Mouse (Mus musculus) embryonic facial prominence, embryonic 12.5 days (tissue): ENCODE measurements around the gene AI467606. TPM values are rescaled to one million over a fixed set of nuclear protein-coding genes. Genes with fewer than 3 reads are reported as not detected.

Experiments
- ATAC-seq: fragments of 200-750 bp; cut with Nextera tagmentation; 2 replicates; pipeline ENCODE4 v1.8.0; 2017; ENCODE audit not compliant: insufficient number of reproducible peaks, insufficient read depth, low FRiP score, low TSS enrichment
- H3K27ac ChIP-seq: fragments of 300-500 bp; sonication (generic); 2 replicates; pipeline ENCODE4 v1.5.1; 2016; ENCODE audit warnings: mild to moderate bottlenecking
- H3K27me3 ChIP-seq: fragments of 300-500 bp; sonication (generic); 2 replicates; pipeline ENCODE4 v1.6.1; 2016; ENCODE audit warnings: mild to moderate bottlenecking, moderate library complexity
- H3K36me3 ChIP-seq: fragments of 300-500 bp; sonication (generic); 2 replicates; pipeline ENCODE4 v1.6.1; 2016; ENCODE audit warnings: mild to moderate bottlenecking
- H3K4me1 ChIP-seq: fragments of 300-500 bp; sonication (generic); 2 replicates; pipeline ENCODE4 v1.6.1; 2016
- H3K4me2 ChIP-seq: fragments of 300-500 bp; sonication (generic); replicated peaks from 2 replicates; pipeline ENCODE4 v1.6.1; 2016; ENCODE audit warnings: mild to moderate bottlenecking, moderate library complexity
- H3K4me3 ChIP-seq: fragments of 300-500 bp; sonication (generic); 2 replicates; pipeline ENCODE4 v1.5.1; 2016; ENCODE audit warnings: mild to moderate bottlenecking
- H3K9ac ChIP-seq: fragments of 300-500 bp; sonication (generic); 2 replicates; pipeline ENCODE4 v1.6.1; 2016; ENCODE audit warnings: mild to moderate bottlenecking, moderate library complexity
- H3K9me3 ChIP-seq: fragments of 300-500 bp; sonication (generic); 2 replicates; pipeline ENCODE4 v1.6.1; 2016; ENCODE audit warnings: mild to moderate bottlenecking, moderate library complexity
- WGBS: fragments of 180-500 bp; shearing (Covaris S2); methylation state at CpG from one replicate; pipeline ENCODE4 v1.1.7; 2016; 5-methylcytosine and 5-hydroxymethylcytosine counted together
- polyA plus RNA-seq: library from polyadenylated mRNA; unstranded; fragments of >200 nt; fragmentation: Nextera tagmentation; extraction: Ambion mirVana; gene quantifications from 2 replicates; pipeline ENCODE4 v1.2.1, GENCODE M21; 2016

Gene AI467606
- polyA plus RNA-seq, 1 experiment from 2014 or later, result 1.5 TPM

- Histone ChIP-seq H3K9ac (no peak overlapping the region), H3K4me2 (no peak overlapping the region), H3K9me3 (no peaks in the 10 kb centered on the region), H3K27ac (no peak overlapping the region), H3K27me3 (no peaks in the 10 kb centered on the region), H3K4me1 (peaks cover 6% of the 10 kb centered on the region; the same call in 1 of the 2 replicates), H3K36me3 (no peaks in the 10 kb centered on the region), H3K4me3 (no peak overlapping the region)
- WGBS, result 57% methylated on average over 11 of the region's 12 CpGs
- ATAC-seq, result no peak
Observed at GRCm38 (mm10) chr7:127113614-127114259, 22.6 kb downstream of the AI467606 start.

GRCm38 (mm10) chr7:127114920-127115319 is 23.8 kb downstream of the AI467606 start:
- H3K4me1 ChIP-seq, result peaks cover 9% of the 10 kb centered on the region; the same call in 1 of the 2 replicates
- no peaks in the 10 kb centered on the region for H3K27me3 ChIP-seq
- 77% methylated on average over 11 of the region's 11 CpGs for WGBS
- no peak overlapping the region for H3K4me3 ChIP-seq
- H3K27ac ChIP-seq, result no peak overlapping the region
- no peak overlapping the region for H3K4me2 ChIP-seq
- no peak for ATAC-seq
- no peak overlapping the region for H3K9ac ChIP-seq
- H3K36me3 ChIP-seq, result no peaks in the 10 kb centered on the region
- no peaks in the 10 kb centered on the region for H3K9me3 ChIP-seq

- Histone ChIP-seq H3K4me1 (peaks cover 15% of the 10 kb centered on the region), H3K27me3 (peaks cover 14% of the 10 kb centered on the region), H3K9me3 (no peaks in the 10 kb centered on the region), H3K4me3 (no peak overlapping the region), H3K36me3 (no peaks in the 10 kb centered on the region), H3K4me2 (no peak overlapping the region), H3K27ac (no peak overlapping the region), H3K9ac (no peak overlapping the region)
- WGBS, result 45% methylated on average over 11 of the region's 11 CpGs
- ATAC-seq, result no peak
Observed at GRCm38 (mm10) chr7:127116331-127116935, 25.3 kb downstream of the AI467606 start.

DNA sequence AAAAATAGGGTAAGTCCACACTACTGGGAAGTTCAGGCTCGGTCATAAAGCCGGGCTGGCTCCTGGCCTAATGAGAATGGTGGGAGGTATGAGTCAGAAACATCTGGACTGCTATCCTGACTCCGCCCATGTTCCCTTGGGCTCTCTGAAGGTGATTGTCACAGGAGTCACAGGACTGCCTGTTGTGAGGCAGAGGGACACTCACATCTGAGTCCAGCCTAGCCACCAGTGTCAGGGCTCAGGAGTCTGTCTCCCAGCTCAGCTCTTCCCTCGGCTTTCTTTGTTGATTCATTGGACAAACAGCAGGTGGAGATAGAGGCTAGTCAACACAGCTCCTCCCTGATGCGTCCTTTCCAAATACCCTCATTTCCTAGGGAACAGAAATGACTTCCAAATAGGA is 26.8 kb downstream of the AI467606 start:
- H3K4me2 ChIP-seq, result no peak overlapping the region
- H3K36me3 ChIP-seq, result no peaks in the 10 kb centered on the region
- no peak overlapping the region for H3K27ac ChIP-seq
- no peaks in the 10 kb centered on the region for H3K9me3 ChIP-seq
- H3K4me1 ChIP-seq, result peaks cover 18% of the 10 kb centered on the region
- H3K4me3 ChIP-seq, result no peak overlapping the region
- H3K27me3 ChIP-seq, result peaks cover 24% of the 10 kb centered on the region
- no peak for ATAC-seq
- H3K9ac ChIP-seq, result no peak overlapping the region
- WGBS, result 36% methylated on average over 5 of the region's 5 CpGs

GRCm38 (mm10) chr7:127118671-127119445 is 27.7 kb downstream of the AI467606 start:
- ATAC-seq, result no peak
- Histone ChIP-seq H3K36me3 (no peaks in the 10 kb centered on the region), H3K27me3 (peaks cover 24% of the 10 kb centered on the region), H3K4me2 (no peak overlapping the region), H3K9me3 (no peaks in the 10 kb centered on the region), H3K4me3 (no peak overlapping the region), H3K27ac (no peak overlapping the region), H3K4me1 (peaks cover 18% of the 10 kb centered on the region), H3K9ac (no peak overlapping the region)
- 47% methylated on average over 14 of the region's 14 CpGs for WGBS

DNA sequence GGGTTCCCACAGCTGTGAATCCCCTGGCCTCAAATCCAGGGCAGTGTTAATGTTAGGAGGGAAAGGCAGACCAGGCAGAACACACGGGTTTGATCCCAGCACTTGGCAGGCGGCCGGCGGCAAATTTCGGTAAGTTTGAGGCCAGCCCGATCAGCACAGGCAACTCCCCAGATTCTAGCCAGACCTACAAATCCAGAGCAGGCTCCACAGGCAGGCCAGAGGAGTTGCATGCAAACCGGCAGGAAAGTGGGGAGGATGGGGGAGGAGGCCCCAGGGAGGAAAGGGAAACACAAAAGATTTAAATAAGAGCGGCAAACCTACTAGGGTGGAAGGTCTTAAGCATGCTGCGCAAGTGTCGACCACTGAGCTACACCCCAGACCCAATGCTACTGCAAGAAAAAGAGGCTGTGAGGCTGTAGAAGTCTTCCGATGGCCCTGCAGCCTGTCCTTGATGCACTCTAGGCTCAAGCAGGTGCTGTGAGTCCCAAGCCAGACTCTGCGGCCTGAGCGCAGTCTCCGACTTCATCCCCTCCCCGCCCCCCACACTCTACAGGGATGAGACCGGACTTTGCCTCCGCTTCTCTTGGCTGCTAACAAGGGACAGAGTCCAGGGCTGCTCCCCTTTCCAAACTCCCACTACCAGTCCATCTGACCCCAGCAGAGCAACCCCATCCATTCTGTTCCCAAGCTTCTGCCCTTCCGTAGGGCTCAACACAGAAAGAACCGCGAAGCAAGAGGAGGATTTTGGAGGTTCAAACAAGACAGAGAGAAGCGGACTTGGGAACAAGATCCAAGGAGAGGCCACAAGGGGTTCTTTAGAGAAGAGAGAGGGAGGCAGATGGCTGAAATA is 30.1 kb downstream of the AI467606 start:
- Histone ChIP-seq H3K4me2 (peak overlapping the region; percentile 24), H3K9ac (peak overlapping the region; percentile 7), H3K4me1 (peaks cover 15% of the 10 kb centered on the region; the same call in 1 of the 2 replicates), H3K4me3 (no peak overlapping the region), H3K9me3 (peaks cover 4% of the 10 kb centered on the region; the same call in 1 of the 2 replicates), H3K36me3 (no peaks in the 10 kb centered on the region), H3K27me3 (peaks cover 24% of the 10 kb centered on the region), H3K27ac (0 out of 2 replicates have a peak overlapping the region, but pooled peaks have one; percentile 26)
- no peak for ATAC-seq
- WGBS, result 8% methylated on average over 21 of the region's 21 CpGs

- ATAC-seq, result no peak
- WGBS, result 7% methylated on average over 7 of the region's 7 CpGs
- peaks cover 15% of the 10 kb centered on the region; the same call in 1 of the 2 replicates for H3K4me1 ChIP-seq
- peak within 1 kb of the TSS; percentile 24 for H3K4me2 ChIP-seq
- peak within 1 kb of the TSS; percentile 7 for H3K9ac ChIP-seq
- peaks cover 4% of the 10 kb centered on the region; the same call in 1 of the 2 replicates for H3K9me3 ChIP-seq
- peaks cover 24% of the 10 kb centered on the region for H3K27me3 ChIP-seq
- no peak within 1 kb of the TSS for H3K4me3 ChIP-seq
- 0 out of 2 replicates have a peak within 1 kb of the TSS, but pooled peaks have one; percentile 26 for H3K27ac ChIP-seq
- no peaks in the 10 kb centered on the region for H3K36me3 ChIP-seq
Observed at GRCm38 (mm10) chr7:127121911-127122270, 30.7 kb downstream of the AI467606 start, which contains the start of gene Qprt. Gene Qprt (minus strand): TSS chr7:127122226.

GRCm38 (mm10) chr7:127129638-127130037 is 38.5 kb downstream of the AI467606 start:
- Histone ChIP-seq H3K27me3 (no peaks in the 10 kb centered on the region), H3K9ac (no peak overlapping the region), H3K4me1 (no peaks in the 10 kb centered on the region), H3K4me3 (no peak overlapping the region), H3K9me3 (no peaks in the 10 kb centered on the region), H3K36me3 (no peaks in the 10 kb centered on the region), H3K4me2 (no peak overlapping the region), H3K27ac (no peak overlapping the region)
- 15% methylated on average over 4 of the region's 4 CpGs for WGBS
- no peak for ATAC-seq

DNA sequence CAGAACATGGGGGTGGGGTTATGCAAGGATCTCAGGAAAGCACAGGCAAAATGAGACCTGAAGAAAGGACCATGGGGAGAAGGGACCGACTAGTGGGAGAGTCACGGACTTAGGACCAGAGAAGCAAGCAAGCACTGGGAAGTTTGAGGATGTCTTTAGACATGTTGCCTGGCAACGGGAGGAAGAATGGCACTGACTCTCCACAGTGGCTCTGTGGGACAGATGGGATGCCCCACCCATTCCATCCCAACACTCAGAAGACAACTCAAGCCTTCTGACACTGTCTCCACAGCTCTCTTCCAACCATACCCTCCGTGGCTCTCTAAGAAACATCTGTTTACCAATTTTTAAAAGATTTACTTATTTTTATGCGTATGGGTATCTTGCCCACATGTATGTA is 42.0 kb downstream of the AI467606 start:
- no peak overlapping the region for H3K27ac ChIP-seq
- no peak overlapping the region for H3K4me3 ChIP-seq
- H3K9ac ChIP-seq, result no peak overlapping the region
- no peaks in the 10 kb centered on the region for H3K4me1 ChIP-seq
- ATAC-seq, result no peak
- no peaks in the 10 kb centered on the region for H3K9me3 ChIP-seq
- 71% methylated on average over 5 of the region's 5 CpGs for WGBS
- H3K4me2 ChIP-seq, result no peak overlapping the region
- H3K27me3 ChIP-seq, result no peaks in the 10 kb centered on the region
- H3K36me3 ChIP-seq, result no peaks in the 10 kb centered on the region

- Histone ChIP-seq H3K4me2 (no peak overlapping the region), H3K4me1 (no peaks in the 10 kb centered on the region), H3K36me3 (no peaks in the 10 kb centered on the region), H3K9me3 (no peaks in the 10 kb centered on the region), H3K27ac (no peak overlapping the region), H3K9ac (no peak overlapping the region), H3K27me3 (no peaks in the 10 kb centered on the region), H3K4me3 (no peak overlapping the region)
- no peak for ATAC-seq
- WGBS, result 72% methylated on average over 11 of the region's 11 CpGs
Observed at GRCm38 (mm10) chr7:127134821-127135447, 43.8 kb downstream of the AI467606 start.
